In the genomic region with DNA sequence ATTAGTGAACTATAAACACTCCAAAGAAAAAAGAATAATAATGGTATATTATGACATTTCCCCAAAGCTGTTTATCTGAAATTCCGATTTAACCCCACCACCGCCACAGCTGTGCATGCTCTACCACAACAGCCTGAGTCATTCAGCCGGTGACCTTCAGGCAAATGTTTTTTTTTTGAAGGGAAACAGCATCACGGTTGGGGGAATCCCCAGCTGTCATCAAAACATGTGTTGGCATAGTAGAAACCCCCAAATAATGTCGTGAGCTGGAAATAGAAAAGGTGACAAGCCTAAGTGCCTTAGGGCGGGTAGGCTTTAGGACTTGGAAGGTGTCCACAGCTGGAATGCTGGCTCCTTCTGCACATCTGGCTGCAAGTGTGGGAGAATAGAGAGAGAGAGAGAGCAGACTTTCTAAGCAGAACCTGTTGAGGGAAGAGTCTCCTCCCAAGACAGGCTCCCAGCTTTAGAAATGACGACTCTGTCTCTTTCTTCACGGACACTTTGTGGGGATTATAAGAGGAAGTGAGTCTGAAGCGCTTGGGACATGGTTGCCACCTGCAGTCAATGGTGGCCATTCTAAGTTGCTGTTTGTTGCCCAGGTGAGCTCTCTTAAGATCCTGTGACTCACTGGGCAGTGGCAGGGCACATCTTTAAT, we compare ENCODE assay signal across 10 mouse cellular contexts. TPM values are rescaled to one million over a fixed set of nuclear protein-coding genes. Genes with fewer than 3 reads are reported as not detected.
A peak's percentile ranks its signal among the peaks of the same experiment; 100 is the strongest.
DNase-seq lines count a peak whose midpoint lies in the region; ATAC-seq and TF ChIP-seq lines count a peak whose summit lies in the region.
"Had no signal": no experiment of that assay in that cellular context is flagged by ENCODE, and none has a peak within 500 bp of the region (broad histone marks: within the 10 kb centered on the region; RNA-seq: fewer than 3 reads in every experiment).

No protein-coding gene starts in this region.

- H3K27ac ChIP-seq in brown adipose tissue, adult 24 weeks (replicated peaks; ENCODE audit: low read depth, low read length): peak overlapping the region; percentile 62
- H3K27ac ChIP-seq in forebrain, embryonic 14.5 days (ENCODE audit: low read depth, low read length): no peak overlapping the region
- no peak overlapping the region for H3K27ac ChIP-seq in hindbrain, postnatal 0 days
- H3K27ac ChIP-seq: neural tube, embryonic 13.5 days had no signal

- peak; percentile 88 for DNase-seq in 3T3-L1 (ENCODE audit: low read depth, low spot score)
- peak; percentile 92 for DNase-seq in CD4-positive helper T cell, adult 2 months (ENCODE audit: low read depth, low spot score)
- DNase-seq in forebrain, embryonic 14.5 days (ENCODE audit: low spot score): no peak
- no peak for DNase-seq in hindbrain, postnatal 0 days (ENCODE audit: low spot score)
- DNase-seq in ovary, postnatal 36 days (ENCODE audit: low spot score): no peak
- DNase-seq: gastrocnemius, postnatal 36 days; kidney, adult 2 months had no signal

- H3K9ac ChIP-seq in forebrain, embryonic 14.5 days (ENCODE audit: low read length): no peak overlapping the region
- no peak overlapping the region for H3K9ac ChIP-seq in hindbrain, postnatal 0 days (replicated peaks; ENCODE audit: low read length)
- H3K9ac ChIP-seq: neural tube, embryonic 13.5 days had no signal

- H3K4me1 ChIP-seq in brown adipose tissue, adult 24 weeks (ENCODE audit: control insufficient read depth, insufficient read depth, insufficient read length, low read length): peaks cover 17% of the 10 kb centered on the region
- H3K4me1 ChIP-seq in forebrain, embryonic 14.5 days (ENCODE audit: control insufficient read depth, insufficient read depth, low read length): peaks cover 10% of the 10 kb centered on the region
- 0 out of 2 replicates have a peak, but pooled peaks cover 6% of the 10 kb centered on the region for H3K4me1 ChIP-seq in hindbrain, postnatal 0 days (ENCODE audit: insufficient read depth, low read length)

- no peak for TF ChIP-seq POLR2A in myocyte (IDR thresholded peaks at IDR 0.05; ENCODE audit: insufficient read length, low read depth)

- H3K4me3 ChIP-seq in brown adipose tissue, adult 24 weeks (ENCODE audit: insufficient read depth, low read depth, low read length): no peak overlapping the region
- H3K4me3 ChIP-seq in myocyte: no peak overlapping the region
- H3K4me3 ChIP-seq in forebrain, embryonic 14.5 days (ENCODE audit: low read depth, low read length): no peak overlapping the region
- H3K4me3 ChIP-seq in hindbrain, postnatal 0 days (ENCODE audit: low read length): no peak overlapping the region
- H3K4me3 ChIP-seq: neural tube, embryonic 13.5 days had no signal

- no peaks in the 10 kb centered on the region for H3K36me3 ChIP-seq in myocyte (ENCODE audit: control insufficient read depth, insufficient read depth)
- no peaks in the 10 kb centered on the region for H3K36me3 ChIP-seq in forebrain, embryonic 14.5 days (ENCODE audit: control insufficient read depth, insufficient read depth, low read length)
- no peaks in the 10 kb centered on the region for H3K36me3 ChIP-seq in hindbrain, postnatal 0 days (ENCODE audit: insufficient read depth, low read length)
- H3K36me3 ChIP-seq: neural tube, embryonic 13.5 days had no signal

- H3K9me3 ChIP-seq in forebrain, embryonic 14.5 days (replicated peaks; ENCODE audit: control insufficient read depth, low read length): no peaks in the 10 kb centered on the region
- no peaks in the 10 kb centered on the region for H3K9me3 ChIP-seq in hindbrain, postnatal 0 days (ENCODE audit: low read length)
- H3K9me3 ChIP-seq: neural tube, embryonic 13.5 days had no signal

- no peak for ATAC-seq in forebrain, embryonic 14.5 days
- no peak for ATAC-seq in hindbrain, postnatal 0 days

- no peak for TF ChIP-seq CTCF in hindbrain, postnatal 0 days (IDR thresholded peaks at IDR 0.05; ENCODE audit: low read depth)

- H3K4me2 ChIP-seq in myocyte (ENCODE audit: low read depth): peak overlapping the region; percentile 57
- no peak overlapping the region for H3K4me2 ChIP-seq in forebrain, embryonic 14.5 days (ENCODE audit: low read length)
- no peak overlapping the region for H3K4me2 ChIP-seq in hindbrain, postnatal 0 days (ENCODE audit: low read depth, low read length)
- H3K4me2 ChIP-seq: neural tube, embryonic 13.5 days had no signal

- WGBS in forebrain, embryonic 14.5 days: 73% methylated on average over 9 of the region's 9 CpGs
- 67% methylated on average over 9 of the region's 9 CpGs for WGBS in hindbrain, postnatal 0 days

- no peaks in the 10 kb centered on the region for H3K79me2 ChIP-seq in myocyte (ENCODE audit: control insufficient read depth, insufficient read depth)

- no peak overlapping the region for H3ac ChIP-seq in myocyte (ENCODE audit: control insufficient read depth, insufficient read length)

- no peaks in the 10 kb centered on the region for H3K27me3 ChIP-seq in myocyte (ENCODE audit: control insufficient read depth, insufficient read depth, insufficient read length)
- H3K27me3 ChIP-seq in forebrain, embryonic 14.5 days (replicated peaks; ENCODE audit: control insufficient read depth, insufficient read depth, low read length): no peaks in the 10 kb centered on the region; the same call in 1 of the 2 replicates
- no peaks in the 10 kb centered on the region for H3K27me3 ChIP-seq in hindbrain, postnatal 0 days (ENCODE audit: insufficient read depth, low read length)
- H3K27me3 ChIP-seq: neural tube, embryonic 13.5 days had no signal

TF ChIP-seq in myocyte, 11 proteins besides CTCF, POLR2A, EP300 and RAD21:
- TF ChIP-seq SRF (IDR thresholded peaks at IDR 0.05; ENCODE audit: control insufficient read depth, insufficient read length, low read depth) (no peak), MYOD1 (IDR thresholded peaks at IDR 0.05; ENCODE audit: control insufficient read depth in 1 of 3, insufficient read length in 2 of 3, low read depth in 2 of 3) (peak in 1 of 3 experiments; percentile 23), TCF3 (IDR thresholded peaks at IDR 0.05; ENCODE audit: insufficient read length, low read depth) (no peak), TCF12 (IDR thresholded peaks at IDR 0.05; ENCODE audit: insufficient read depth, poor library complexity, severe bottlenecking) (peak; percentile 61), MYOG (IDR thresholded peaks at IDR 0.05; ENCODE audit: control insufficient read depth in 1 of 3, insufficient read depth in 1 of 3, insufficient read length in 2 of 3, low read depth in 2 of 3) (peak in 1 of 3 experiments; percentile 26), USF1 (IDR thresholded peaks at IDR 0.05; ENCODE audit: low read depth) (no peak), CEBPB (IDR thresholded peaks at IDR 0.05; ENCODE audit: insufficient read depth, poor library complexity, severe bottlenecking) (no peak), REST (IDR thresholded peaks at IDR 0.05; ENCODE audit: insufficient read depth, insufficient read length) (no peak), MAX (IDR thresholded peaks at IDR 0.05; ENCODE audit: low read depth) (no peak), POLR2AphosphoS2 (IDR thresholded peaks at IDR 0.05; ENCODE audit: insufficient read length, low read depth) (no peak), E2F4 (IDR thresholded peaks at IDR 0.05; ENCODE audit: insufficient read depth) (no peak)

RNA-seq across cellular contexts. Expression of a gene that starts 33.5 kb away (rescaled TPM):
- 2.1 and 3.4 TPM in 2 replicates for polyA plus RNA-seq in brown adipose tissue, adult 24 weeks (2012; ENCODE audit: insufficient read depth, insufficient read length, missing spikeins)
- 0.54 TPM for polyA plus RNA-seq in myocyte (2012; fragmentation: generic; extraction: Trizol)
- 3.4 and 6.1 TPM in 2 replicates for polyA plus RNA-seq in forebrain, embryonic 14.5 days (2014; fragmentation: Nextera tagmentation; extraction: Ambion mirVana)
- total RNA-seq in hindbrain, postnatal 0 days (2014; rRNA removed): 14.7 and 19.1 TPM in 2 replicates
- 10.3 and 10.9 TPM in 2 replicates for polyA plus RNA-seq in hindbrain, postnatal 0 days (2015; fragmentation: Nextera tagmentation; extraction: Ambion mirVana)

RNA-seq across cellular contexts. Expression of a gene that starts 46.5 kb away (rescaled TPM):
- polyA plus RNA-seq in brown adipose tissue, adult 24 weeks (2012; ENCODE audit: insufficient read depth, insufficient read length, missing spikeins): 261 and 305 TPM in 2 replicates
- polyA plus RNA-seq in myocyte (2012; fragmentation: generic; extraction: Trizol): 741 TPM
- 418 and 521 TPM in 2 replicates for polyA plus RNA-seq in forebrain, embryonic 14.5 days (2014; fragmentation: Nextera tagmentation; extraction: Ambion mirVana)
- total RNA-seq in hindbrain, postnatal 0 days (2014; rRNA removed): 622 and 633 TPM in 2 replicates
- polyA plus RNA-seq in hindbrain, postnatal 0 days (2015; fragmentation: Nextera tagmentation; extraction: Ambion mirVana): 464 and 500 TPM in 2 replicates

Comparison
In these comparisons a context has a peak if more than half of its experiments do, and no peak if none do; other contexts are left out.
1. DNase-seq: peak in 3T3-L1 (single experiment) and CD4-positive helper T cell, adult 2 months (single experiment); none in forebrain, embryonic 14.5 days (single experiment), hindbrain, postnatal 0 days (single experiment) and ovary, postnatal 36 days (single experiment).